Mouse (Mus musculus) neutrophil, adult 83 days (primary cell): ENCODE data around the gene Gm14139. TPM values are rescaled to one million over a fixed set of nuclear protein-coding genes. Genes with fewer than 3 reads are reported as not detected.

ENCODE experiments used
- total RNA-seq, 2 experiments: library from RNA; stranded (reverse); gene quantifications; one replicate each; pipeline ENCODE4 v1.2.4; 2023

Gene Gm14139
- total RNA-seq: not detected

DNA sequence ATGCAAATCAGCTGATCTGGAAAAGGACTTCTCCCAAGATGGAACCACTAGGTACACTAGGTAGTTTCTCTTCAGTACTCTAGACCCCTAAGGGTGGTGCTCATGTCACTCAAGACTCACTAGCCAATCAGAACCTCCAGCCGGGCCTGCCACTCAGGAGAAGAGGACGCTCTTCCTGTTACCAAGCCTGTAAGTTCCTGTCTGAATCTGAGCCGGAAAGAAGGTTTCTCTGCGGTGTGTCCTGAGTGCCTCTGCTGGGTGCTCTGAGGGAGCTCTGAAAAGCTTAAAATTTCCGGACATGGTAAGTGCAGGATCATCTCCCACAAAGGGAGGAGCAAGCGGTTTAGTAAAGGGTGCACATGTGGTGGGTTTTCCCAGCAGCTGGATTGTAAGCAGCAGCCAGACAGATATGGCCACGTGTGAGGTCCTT is at the start of gene Gm14139:
Gene Gm14139 (plus strand): TSS at position 186 of the 430 bp plus-strand sequence.

DNA sequence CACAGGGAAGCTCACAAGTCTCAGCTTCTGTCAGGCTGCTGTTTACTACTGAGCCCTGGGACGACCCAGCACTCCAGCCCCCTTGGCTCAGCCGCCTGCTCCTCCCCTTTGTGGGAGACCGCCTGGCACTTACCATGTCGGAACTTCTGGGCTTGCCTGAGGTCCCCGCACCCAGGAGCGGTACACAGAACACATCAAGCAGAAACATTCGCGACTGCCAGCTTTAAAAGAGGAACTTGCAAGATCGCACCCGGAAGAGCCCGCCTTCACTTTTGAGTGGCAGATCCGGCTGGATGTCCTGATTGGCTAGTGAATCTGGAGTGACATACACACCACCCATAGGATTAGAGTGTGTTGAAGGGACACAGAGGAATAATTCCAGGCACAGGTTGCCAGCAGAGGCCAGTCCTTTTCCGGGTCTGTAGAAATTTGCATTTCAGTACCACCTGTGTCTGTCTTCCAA is 45.1 kb upstream of the Gm14139 start, which contains the start of gene Zfp120:
Gene Zfp120 (minus strand): TSS at position 274 of the 463 bp plus-strand sequence.

DNA sequence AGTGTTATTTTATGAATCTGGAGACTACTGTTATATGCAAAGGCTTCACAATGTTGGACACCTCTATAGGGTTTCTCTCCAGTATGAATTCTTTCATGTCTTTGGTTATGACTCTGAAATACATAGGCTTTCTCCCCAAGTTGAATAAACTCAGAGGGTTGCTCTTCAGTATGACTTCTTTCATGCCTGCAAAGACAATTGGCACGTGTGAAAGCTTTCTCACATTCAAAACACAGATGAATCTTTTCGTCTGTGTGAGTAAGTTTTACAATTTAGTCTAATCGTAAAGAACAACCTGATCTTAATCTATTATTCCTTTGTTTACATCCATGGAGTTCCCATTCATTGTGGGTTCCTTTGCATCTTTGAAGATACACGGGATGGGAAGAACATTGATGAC is 2.0 kb upstream of the Gm14139 start, which contains the start of gene Gm10770:
Gene Gm10770 (minus strand): TSS at position 101 of the 400 bp plus-strand sequence.

DNA sequence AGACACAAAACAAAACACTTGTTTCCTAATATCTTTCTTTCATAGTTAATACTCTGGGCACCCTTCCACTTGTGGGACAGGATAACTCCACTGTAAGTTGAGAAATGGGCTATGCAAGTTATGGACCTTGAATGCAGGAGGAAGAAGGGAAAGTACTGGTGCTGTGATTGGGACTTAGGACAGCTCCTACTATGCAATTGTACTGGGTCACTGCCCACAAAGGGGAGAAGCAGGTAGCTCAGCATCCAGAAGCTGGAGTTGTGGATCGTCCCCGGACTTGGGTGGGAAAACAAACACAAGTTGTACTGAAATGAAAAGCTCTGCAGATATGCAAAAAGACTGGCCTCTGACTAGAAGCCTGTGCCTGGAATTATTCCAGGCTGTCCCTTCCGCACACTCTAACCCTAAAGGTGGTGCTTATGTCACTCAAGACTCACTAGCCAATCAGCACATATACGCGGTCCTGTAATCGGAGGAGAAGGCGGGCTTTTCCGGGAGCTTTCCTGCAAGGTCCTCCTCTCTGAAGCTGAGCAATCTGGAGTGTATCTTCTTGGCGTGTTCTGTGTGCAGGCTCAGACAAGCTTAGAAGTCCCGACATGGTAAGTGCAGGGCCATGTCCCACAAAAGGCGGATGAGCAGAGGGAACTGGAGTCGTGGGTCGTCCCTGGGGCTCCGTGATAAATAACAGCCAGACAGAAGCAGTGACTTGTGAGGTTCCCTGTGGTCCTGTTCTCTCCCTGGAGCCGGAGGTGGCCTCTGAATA is 36.2 kb downstream of the Gm14139 start, which contains the start of gene Zfp937:
Gene Zfp937 (plus strand): TSS at position 474 of the 763 bp plus-strand sequence.

Other genes starting within 250 kb of the Gm14139 start
- gene Zfp120, start 45.0 kb upstream of the Gm14139 start, total RNA-seq: 1 to 10 TPM; 8.7 to 9.2 TPM
- gene Gm10770, start 2.1 kb upstream of the Gm14139 start, total RNA-seq: not detected
- gene Zfp937, start 36.3 kb downstream of the Gm14139 start, total RNA-seq: under 1 TPM; 0.49 to 0.68 TPM
- 1 to 10 TPM; 1.8 to 2.4 TPM for gene Gm21994, start 73.8 kb downstream of the Gm14139 start, total RNA-seq
- under 1 TPM in 1 of 2 experiments, not detected in 1; 0.13 TPM for gene Gm14124, start 75.8 kb downstream of the Gm14139 start, total RNA-seq
- 1 to 10 TPM in 1 of 2 experiments, not detected in 1; 2.5 TPM for gene Gm10130, start 141.9 kb downstream of the Gm14139 start, total RNA-seq
- gene 3300002I08Rik, start 181.0 kb downstream of the Gm14139 start, total RNA-seq: under 1 TPM; 0.59 to 0.97 TPM